Mouse (Mus musculus) kidney, postnatal 14 days (tissue): ENCODE data around the gene Cdc34b.

Experiments used
- DNase-seq: peaks from one replicate; pipeline ENCODE4 v3.0.0; 2022; ENCODE audit warnings: mixed read lengths

Gene Cdc34b

GRCm38 (mm10) chr11:94735746-94736145 is 5.8 kb upstream of the Cdc34b start:
- no peak for DNase-seq

- no peak for DNase-seq
Measured at GRCm38 (mm10) chr11:94752946-94753713, 11.5 kb downstream of the Cdc34b start.

GRCm38 (mm10) chr11:94759916-94760315 is 18.3 kb downstream of the Cdc34b start:
- DNase-seq = no peak

- no peak for DNase-seq
Measured at GRCm38 (mm10) chr11:94760364-94760763, 18.8 kb downstream of the Cdc34b start.

GRCm38 (mm10) chr11:94760799-94761198 is 19.2 kb downstream of the Cdc34b start:
- no peak for DNase-seq

GRCm38 (mm10) chr11:94762281-94762680 is 20.7 kb downstream of the Cdc34b start:
- no peak for DNase-seq

GRCm38 (mm10) chr11:94762775-94763174 is 21.2 kb downstream of the Cdc34b start:
- DNase-seq = no peak

- DNase-seq = no peak
Measured at GRCm38 (mm10) chr11:94767241-94767640, 25.7 kb downstream of the Cdc34b start.

GRCm38 (mm10) chr11:94772363-94773055 is 30.9 kb downstream of the Cdc34b start:
- no peak for DNase-seq

- DNase-seq = no peak
Measured at GRCm38 (mm10) chr11:94773851-94774250, 32.3 kb downstream of the Cdc34b start.

- no peak for DNase-seq
Measured at GRCm38 (mm10) chr11:94774887-94775497, 33.4 kb downstream of the Cdc34b start.

- DNase-seq = no peak
Measured at GRCm38 (mm10) chr11:94782603-94783002, 41.0 kb downstream of the Cdc34b start, which contains the start of gene Tmem92. TSS of gene Tmem92 (minus strand) at chr11:94782703.

- peak; percentile 81 for DNase-seq
Measured at GRCm38 (mm10) chr11:94785247-94785646, 43.7 kb downstream of the Cdc34b start.

GRCm38 (mm10) chr11:94791700-94792099 is 50.1 kb downstream of the Cdc34b start:
- DNase-seq = no peak
